In the genomic region with DNA sequence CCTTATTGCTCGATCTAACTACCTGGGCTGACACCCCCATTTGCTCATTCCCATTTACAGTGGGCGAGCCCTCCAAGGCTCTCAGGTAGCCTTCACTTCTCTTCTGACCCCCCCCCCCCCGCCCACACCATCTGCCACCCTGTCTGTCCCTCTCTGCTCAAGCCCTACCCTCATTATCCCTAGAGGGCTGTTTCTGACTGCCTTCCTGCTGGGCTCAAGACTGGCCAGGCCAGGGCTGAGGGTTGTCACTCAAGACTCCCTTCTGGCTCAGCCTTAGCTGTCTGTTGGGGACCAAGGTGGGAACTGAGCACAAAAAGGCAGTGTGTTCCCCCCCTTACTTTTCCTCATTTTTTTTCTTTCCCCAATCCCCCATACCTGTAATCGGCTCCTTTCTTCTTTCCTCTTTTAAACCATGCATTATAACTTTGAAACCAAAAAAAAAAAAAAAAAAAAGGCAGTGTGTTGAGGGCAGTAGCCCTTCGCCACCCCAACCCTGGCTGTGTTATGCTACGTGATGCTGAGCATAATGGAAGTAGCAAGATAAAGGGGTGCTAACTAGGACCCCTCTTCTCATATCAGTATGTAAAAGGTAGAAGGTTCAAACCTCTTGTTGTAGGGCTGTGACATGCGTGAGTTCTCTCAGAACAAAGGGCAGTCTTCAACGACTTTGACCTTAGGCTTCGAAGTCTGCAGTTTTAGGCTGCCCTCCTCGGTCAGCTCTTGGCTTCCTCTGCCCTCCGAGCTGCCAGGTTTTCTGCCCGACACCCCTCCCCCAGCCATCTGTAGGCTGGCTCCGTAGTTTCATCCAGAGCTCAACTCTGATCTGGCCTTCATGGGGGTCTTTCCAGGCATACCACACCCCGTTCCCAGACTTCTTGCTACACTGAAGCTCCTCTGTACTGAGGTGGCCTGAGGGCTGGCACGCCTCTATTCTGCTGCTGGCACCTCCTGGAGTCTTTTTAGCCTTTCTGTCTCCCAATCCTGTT, we compare ENCODE assay signal across 10 mouse cellular contexts. TPM values are rescaled to one million over a fixed set of nuclear protein-coding genes. Genes with fewer than 3 reads are reported as not detected.
DNase-seq lines count a peak whose midpoint lies in the region; ATAC-seq and TF ChIP-seq lines count a peak whose summit lies in the region.
"Had no signal": no experiment of that assay in that cellular context is flagged by ENCODE, and none has a peak within 500 bp of the region (broad histone marks: within the 10 kb centered on the region; RNA-seq: fewer than 3 reads in every experiment).

No protein-coding gene starts in this region.

- no peaks in the 10 kb centered on the region for H3K9me3 ChIP-seq in hindbrain, embryonic 16.5 days (ENCODE audit: control insufficient read depth, low read length)
- no peaks in the 10 kb centered on the region for H3K9me3 ChIP-seq in hindbrain, embryonic 11.5 days (ENCODE audit: control insufficient read depth, low read length)
- no peaks in the 10 kb centered on the region for H3K9me3 ChIP-seq in hindbrain, postnatal 0 days (ENCODE audit: low read length)
- H3K9me3 ChIP-seq: liver, embryonic 15.5 days; megakaryocyte, embryonic 14.5 days had no signal

- H3K27me3 ChIP-seq in hindbrain, embryonic 16.5 days (replicated peaks; ENCODE audit: control insufficient read depth, insufficient read depth, low read length): no peaks in the 10 kb centered on the region
- no peaks in the 10 kb centered on the region for H3K27me3 ChIP-seq in hindbrain, embryonic 11.5 days (ENCODE audit: control insufficient read depth, insufficient read depth, low read length)
- H3K27me3 ChIP-seq in hindbrain, postnatal 0 days (ENCODE audit: insufficient read depth, low read length): no peaks in the 10 kb centered on the region
- H3K27me3 ChIP-seq: liver, embryonic 15.5 days had no signal

- peak; percentile 27 for DNase-seq in adrenal gland, postnatal 25 days
- no peak for DNase-seq in adrenal gland, adult (ENCODE audit: inconsistent age in 2 of 2, low spot score in 1 of 2)
- DNase-seq in hindbrain, embryonic 11.5 days (ENCODE audit: low spot score): no peak
- DNase-seq in brain, adult 2 months (ENCODE audit: low read depth, low spot score): peak; percentile 67
- DNase-seq in hindbrain, postnatal 0 days (ENCODE audit: low spot score): peak; percentile 64
- no peak for DNase-seq in spleen, adult 12 weeks (ENCODE audit: low spot score)
- no peak for DNase-seq in B cell, adult 2 months

- no peak overlapping the region for H3K4me2 ChIP-seq in hindbrain, embryonic 16.5 days (ENCODE audit: low read length)
- H3K4me2 ChIP-seq in hindbrain, embryonic 11.5 days (replicated peaks; ENCODE audit: low read depth, low read length): no peak overlapping the region
- no peak overlapping the region for H3K4me2 ChIP-seq in hindbrain, postnatal 0 days (ENCODE audit: low read depth, low read length)
- H3K4me2 ChIP-seq: liver, embryonic 15.5 days had no signal

- peak; percentile 22; the same call in 1 of the 2 replicates for ATAC-seq in hindbrain, embryonic 16.5 days
- no peak for ATAC-seq in hindbrain, embryonic 11.5 days (ENCODE audit: low FRiP score)
- peak; percentile 41; the same call in 1 of the 2 replicates for ATAC-seq in hindbrain, postnatal 0 days

- H3K4me3 ChIP-seq in hindbrain, embryonic 16.5 days (ENCODE audit: low read length): no peak overlapping the region
- H3K4me3 ChIP-seq in hindbrain, embryonic 11.5 days (ENCODE audit: low read depth, low read length): no peak overlapping the region
- no peak overlapping the region for H3K4me3 ChIP-seq in hindbrain, postnatal 0 days (ENCODE audit: low read length)
- H3K4me3 ChIP-seq: liver, embryonic 15.5 days; megakaryocyte, embryonic 14.5 days had no signal

- H3K27ac ChIP-seq in hindbrain, embryonic 16.5 days (ENCODE audit: low read depth, low read length): no peak overlapping the region
- no peak overlapping the region for H3K27ac ChIP-seq in hindbrain, embryonic 11.5 days (ENCODE audit: low read depth, low read length)
- H3K27ac ChIP-seq in hindbrain, postnatal 0 days: peak overlapping the region; percentile 58; the same call in 1 of the 2 replicates
- H3K27ac ChIP-seq: liver, embryonic 15.5 days had no signal

- whole genome bisulfite sequencing in hindbrain, embryonic 16.5 days: 65% methylated on average over 14 of the region's 15 CpGs
- WGBS in hindbrain, embryonic 11.5 days: 65% methylated on average over 14 of the region's 15 CpGs
- WGBS in hindbrain, postnatal 0 days: 55% methylated on average over 14 of the region's 15 CpGs

- H3K9ac ChIP-seq in hindbrain, embryonic 16.5 days (ENCODE audit: low read depth, low read length): no peak overlapping the region
- no peak overlapping the region for H3K9ac ChIP-seq in hindbrain, embryonic 11.5 days (ENCODE audit: low read depth, low read length)
- H3K9ac ChIP-seq in hindbrain, postnatal 0 days (replicated peaks; ENCODE audit: low read length): no peak overlapping the region
- H3K9ac ChIP-seq: liver, embryonic 15.5 days had no signal

- peaks cover 18% of the 10 kb centered on the region for H3K36me3 ChIP-seq in hindbrain, embryonic 16.5 days (ENCODE audit: control insufficient read depth, insufficient read depth, low read length)
- 0 out of 2 replicates have a peak, but pooled peaks cover 3% of the 10 kb centered on the region for H3K36me3 ChIP-seq in hindbrain, embryonic 11.5 days (ENCODE audit: control insufficient read depth, insufficient read depth, low read length)
- H3K36me3 ChIP-seq in hindbrain, postnatal 0 days (ENCODE audit: insufficient read depth, low read length): peaks cover 25% of the 10 kb centered on the region; the same call in 1 of the 2 replicates

- H3K4me1 ChIP-seq in hindbrain, embryonic 16.5 days (ENCODE audit: control insufficient read depth, insufficient read depth, low read depth, low read length): peaks cover 14% of the 10 kb centered on the region
- peaks cover 8% of the 10 kb centered on the region for H3K4me1 ChIP-seq in hindbrain, embryonic 11.5 days (replicated peaks; ENCODE audit: control insufficient read depth, insufficient read depth, low read length)
- H3K4me1 ChIP-seq in hindbrain, postnatal 0 days (ENCODE audit: insufficient read depth, low read length): peaks cover 20% of the 10 kb centered on the region; the same call in 1 of the 2 replicates

- TF ChIP-seq CTCF in hindbrain, postnatal 0 days (IDR thresholded peaks at IDR 0.05; ENCODE audit: low read depth): no peak

RNA-seq across cellular contexts. Expression of a gene that starts 59.9 kb away (rescaled TPM):
- total RNA-seq in adrenal gland, postnatal 25 days (2021): 10.1 and 17.4 TPM in 2 replicates
- 18.4 and 30.4 TPM in 2 replicates for polyA plus RNA-seq in hindbrain, embryonic 16.5 days (2015; fragmentation: Nextera tagmentation; extraction: Ambion mirVana)
- polyA plus RNA-seq in hindbrain, embryonic 11.5 days (2014; fragmentation: Nextera tagmentation; extraction: Ambion mirVana): 8.7 and 10.1 TPM in 2 replicates
- 36.2 and 40.9 TPM in 2 replicates for total RNA-seq in hindbrain, postnatal 0 days (2014; rRNA removed)
- polyA plus RNA-seq in hindbrain, postnatal 0 days (2015; fragmentation: Nextera tagmentation; extraction: Ambion mirVana): 18.6 and 19.0 TPM in 2 replicates

Comparison
In these comparisons a context has a peak if more than half of its experiments do, and no peak if none do; other contexts are left out.
1. DNase-seq: peak in adrenal gland, postnatal 25 days (single experiment), brain, adult 2 months (single experiment) and hindbrain, postnatal 0 days (single experiment); none in adrenal gland, adult (0 of 2), hindbrain, embryonic 11.5 days (single experiment), spleen, adult 12 weeks (single experiment) and B cell, adult 2 months (0 of 2).